Comparison of ENCODE assay signal across 28 mouse cellular contexts in the genomic region with DNA sequence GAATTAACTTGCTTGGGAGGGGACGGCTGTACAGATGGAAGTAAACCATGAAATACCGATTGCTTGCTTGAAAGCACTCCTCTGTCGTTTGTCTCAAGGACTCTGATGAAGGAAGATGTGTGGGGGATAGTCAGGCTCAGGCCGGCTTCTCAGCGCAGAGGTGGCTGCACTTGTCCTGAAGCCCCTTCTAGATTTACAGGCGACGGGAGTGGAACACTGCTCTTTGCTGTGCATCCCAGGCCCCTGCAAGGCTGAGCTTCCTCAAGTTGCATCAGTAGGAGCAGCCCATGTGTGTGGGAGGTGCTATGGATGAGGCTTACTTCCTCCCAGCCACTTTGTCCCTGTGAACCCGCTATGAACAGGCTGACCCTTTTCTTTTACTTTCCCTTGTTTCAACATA. TPM values are rescaled to one million over a fixed set of nuclear protein-coding genes. Genes with fewer than 3 reads are reported as not detected.
DNase-seq lines count a peak whose midpoint lies in the region; ATAC-seq and TF ChIP-seq lines count a peak whose summit lies in the region.
"Had no signal": no experiment of that assay in that cellular context is flagged by ENCODE, and none has a peak within 500 bp of the region (broad histone marks: within the 10 kb centered on the region; RNA-seq: fewer than 3 reads in every experiment).

No protein-coding gene starts in this region.

- ATAC-seq in kidney, embryonic 15.5 days (replicated peaks; ENCODE audit: low FRiP score): peak; percentile 83
- ATAC-seq in kidney, postnatal 0 days (replicated peaks; ENCODE audit: low FRiP score, low read depth): no peak
- ATAC-seq: CD4-positive, CD25-positive, alpha-beta regulatory T cell, adult 4 months; forebrain, embryonic 14.5 days; forebrain, embryonic 16.5 days had no signal

- intact Hi-C loops in heart, adult 2 months (cut with DNase I): no loop called here

- WGBS in heart, adult 2 months: 66% methylated on average over 8 of the region's 8 CpGs
- WGBS in kidney, embryonic 15.5 days: 33% methylated on average over 8 of the region's 8 CpGs
- WGBS in kidney, postnatal 0 days: 38% methylated on average over 8 of the region's 8 CpGs

- TF ChIP-seq EP300 in heart, adult 2 months (IDR thresholded peaks at IDR 0.05; ENCODE audit: insufficient read depth, low read depth, low read length): no peak

- no peak for TF ChIP-seq CTCF in heart, adult 2 months (IDR thresholded peaks at IDR 0.05)
- no peak for TF ChIP-seq CTCF in kidney, postnatal 0 days (IDR thresholded peaks at IDR 0.05; ENCODE audit: low read depth)

- H3K9ac ChIP-seq in heart, adult 2 months (ENCODE audit: low read depth, low read length): no peak overlapping the region
- H3K9ac ChIP-seq in kidney, embryonic 15.5 days: no peak overlapping the region
- H3K9ac ChIP-seq in kidney, postnatal 0 days (ENCODE audit: low read depth, low read length): no peak overlapping the region
- H3K9ac ChIP-seq: embryonic facial prominence, embryonic 13.5 days; embryonic facial prominence, embryonic 15.5 days; forebrain, embryonic 12.5 days had no signal

- TF ChIP-seq POLR2A in heart, adult 2 months (IDR thresholded peaks at IDR 0.05; ENCODE audit: insufficient read depth, low read depth, low read length): no peak

- H3K27ac ChIP-seq in heart, adult 2 months: no peak overlapping the region
- no peak overlapping the region for H3K27ac ChIP-seq in kidney, embryonic 15.5 days
- no peak overlapping the region for H3K27ac ChIP-seq in kidney, postnatal 0 days
- H3K27ac ChIP-seq: embryonic facial prominence, embryonic 13.5 days; embryonic facial prominence, embryonic 15.5 days; forebrain, embryonic 10.5 days; forebrain, embryonic 12.5 days had no signal

- no peaks in the 10 kb centered on the region for H3K36me3 ChIP-seq in heart, adult 2 months (ENCODE audit: control insufficient read depth, insufficient read depth, low read length)
- H3K36me3 ChIP-seq in kidney, embryonic 15.5 days: no peaks in the 10 kb centered on the region
- no peaks in the 10 kb centered on the region for H3K36me3 ChIP-seq in kidney, postnatal 0 days (ENCODE audit: insufficient read depth, low read length)
- H3K36me3 ChIP-seq: embryonic facial prominence, embryonic 13.5 days; embryonic facial prominence, embryonic 15.5 days; forebrain, embryonic 10.5 days; forebrain, embryonic 12.5 days had no signal

- peak; percentile 73 for DNase-seq in heart, adult 11 months
- no peak for DNase-seq in heart, adult 2 months
- DNase-seq in kidney, adult 9 months: no peak
- peak; percentile 53 for DNase-seq in kidney, postnatal 0 days (ENCODE audit: low spot score)
- no peak for DNase-seq in kidney, postnatal 25 days
- DNase-seq: adrenal gland, adult 2 months; adrenal gland, postnatal 10 days; adrenal gland, postnatal 25 days; B cell, adult 2 months; cerebellum, adult 11 months; cerebellum, adult 18-20 months; cerebellum, adult 8-10 months; cerebellum, adult 9-11 months; cerebellum, postnatal 14 days; cerebellum, postnatal 36 days; embryo, embryonic 11 days had no signal

- no peaks in the 10 kb centered on the region for H3K79me2 ChIP-seq in heart, adult 2 months (replicated peaks; ENCODE audit: control insufficient read depth, insufficient read depth, low read length)

- no peaks in the 10 kb centered on the region for H3K27me3 ChIP-seq in heart, adult 2 months (ENCODE audit: control insufficient read depth, insufficient read depth, low read length)
- H3K27me3 ChIP-seq in kidney, embryonic 15.5 days: no peaks in the 10 kb centered on the region
- H3K27me3 ChIP-seq in kidney, postnatal 0 days (ENCODE audit: insufficient read depth, low read length): no peaks in the 10 kb centered on the region
- H3K27me3 ChIP-seq: CH12.LX; embryonic facial prominence, embryonic 13.5 days; embryonic facial prominence, embryonic 15.5 days; forebrain, embryonic 12.5 days had no signal

- no peak overlapping the region for H3K4me3 ChIP-seq in heart, adult 2 months
- no peak overlapping the region for H3K4me3 ChIP-seq in kidney, embryonic 15.5 days (replicated peaks)
- H3K4me3 ChIP-seq in kidney, postnatal 0 days (replicated peaks; ENCODE audit: low read depth, low read length): no peak overlapping the region
- H3K4me3 ChIP-seq: embryonic facial prominence, embryonic 13.5 days; embryonic facial prominence, embryonic 15.5 days; erythroblast, embryonic 14.5 days; forebrain, embryonic 10.5 days; forebrain, embryonic 12.5 days had no signal

- no peaks in the 10 kb centered on the region for H3K9me3 ChIP-seq in kidney, embryonic 15.5 days (replicated peaks)
- H3K9me3 ChIP-seq in kidney, postnatal 0 days (replicated peaks; ENCODE audit: low read length): no peaks in the 10 kb centered on the region
- H3K9me3 ChIP-seq: embryonic facial prominence, embryonic 13.5 days; embryonic facial prominence, embryonic 15.5 days; forebrain, embryonic 10.5 days; forebrain, embryonic 12.5 days had no signal

- H3K4me2 ChIP-seq in kidney, embryonic 15.5 days: no peak overlapping the region
- no peak overlapping the region for H3K4me2 ChIP-seq in kidney, postnatal 0 days (ENCODE audit: low read length)
- H3K4me2 ChIP-seq: embryonic facial prominence, embryonic 13.5 days; embryonic facial prominence, embryonic 15.5 days; forebrain, embryonic 12.5 days had no signal

- no peaks in the 10 kb centered on the region for H3K4me1 ChIP-seq in heart, adult 2 months (ENCODE audit: control insufficient read depth, insufficient read depth, low read length)
- peaks cover 21% of the 10 kb centered on the region; the same call in 1 of the 2 replicates for H3K4me1 ChIP-seq in kidney, embryonic 15.5 days
- H3K4me1 ChIP-seq in kidney, postnatal 0 days (replicated peaks; ENCODE audit: insufficient read depth, low read length): no peaks in the 10 kb centered on the region
- H3K4me1 ChIP-seq: forebrain, embryonic 10.5 days; forebrain, embryonic 12.5 days had no signal

RNA-seq across cellular contexts. Expression of a gene that starts 33.9 kb away (rescaled TPM):
- 10 to 100 TPM in 1 of 2 experiments, 1 to 10 TPM in 1; 7.6 to 11.1 TPM for total RNA-seq in heart, adult 2 months (2021)
- polyA plus RNA-seq in heart, adult 2 months (2012; rRNA removed): 4.5 and 5.6 TPM in 2 replicates
- polyA plus RNA-seq in kidney, embryonic 15.5 days (2015; fragmentation: Nextera tagmentation; extraction: Ambion mirVana): 6.7 and 7.9 TPM in 2 replicates
- polyA plus RNA-seq in kidney, postnatal 0 days (2015; fragmentation: Nextera tagmentation; extraction: Ambion mirVana): 15.3 and 16.3 TPM in 2 replicates
- total RNA-seq: ES-E14, MEL had no signal
- polyA plus RNA-seq: CD4-positive, CD25-positive, alpha-beta regulatory T cell, adult 4 months; erythroblast, embryonic 14.5 days had no signal

Comparison
In these comparisons a context has a peak if more than half of its experiments do, and no peak if none do; other contexts are left out.
1. DNase-seq: peak in heart, adult 11 months (single experiment) and kidney, postnatal 0 days (single experiment); none in heart, adult 2 months (0 of 2), kidney, adult 9 months (single experiment) and kidney, postnatal 25 days (0 of 2).